Mouse (Mus musculus) liver, embryonic 16.5 days (tissue): Measurements from ENCODE around the gene Fam205c. TPM values are rescaled to one million over a fixed set of nuclear protein-coding genes. Genes with fewer than 3 reads are reported as not detected.

Experiments used
- ATAC-seq: fragments of 200-750 bp; cut with Nextera tagmentation; 2 replicates; pipeline ENCODE4 v1.8.0; 2017; ENCODE audit warnings: low read depth, mild to moderate bottlenecking, moderate number of reproducible peaks, moderate library complexity
- H3K27ac ChIP-seq: fragments of 300-500 bp; sonication (generic); 2 replicates; pipeline ENCODE4 v1.5.1; 2014; ENCODE audit warnings: mild to moderate bottlenecking, low read length
- H3K27me3 ChIP-seq: fragments of 300-500 bp; sonication (generic); 2 replicates; pipeline ENCODE4 v1.6.1; 2014; ENCODE audit warnings: low read depth, low read length, mixed read lengths; ENCODE audit not compliant: control insufficient read depth, insufficient read depth
- H3K36me3 ChIP-seq: fragments of 300-500 bp; sonication (generic); 2 replicates; pipeline ENCODE4 v1.6.1; 2014; ENCODE audit warnings: mild to moderate bottlenecking; ENCODE audit not compliant: control insufficient read depth, insufficient read depth
- H3K4me1 ChIP-seq: fragments of 300-500 bp; sonication (generic); 2 replicates; pipeline ENCODE4 v1.6.1; 2014; ENCODE audit warnings: low read depth, low read length, mixed read lengths; ENCODE audit not compliant: control insufficient read depth
- H3K4me2 ChIP-seq: fragments of 300-500 bp; sonication (generic); 2 replicates; pipeline ENCODE4 v1.6.1; 2014; ENCODE audit warnings: low read depth, low read length, mixed read lengths
- H3K4me3 ChIP-seq: fragments of 300-500 bp; sonication (generic); 2 replicates; pipeline ENCODE4 v1.5.1; 2014; ENCODE audit warnings: low read depth, mild to moderate bottlenecking, low read length
- H3K9ac ChIP-seq: fragments of 300-500 bp; sonication (generic); 2 replicates; pipeline ENCODE4 v1.6.1; 2014; ENCODE audit warnings: low read depth, low read length
- H3K9me3 ChIP-seq: fragments of 300-500 bp; sonication (generic); replicated peaks from 2 replicates; pipeline ENCODE4 v1.6.1; 2016; ENCODE audit warnings: low read length; ENCODE audit not compliant: control insufficient read depth
- WGBS: fragments of 180-500 bp; shearing (Covaris S2); extraction: QIAGEN DNeasy Blood & Tissue Kit; methylation state at CpG from one replicate; pipeline ENCODE4 v1.1.7; 2014; ENCODE audit not compliant: insufficient replicate concordance; 5-methylcytosine and 5-hydroxymethylcytosine counted together
- polyA plus RNA-seq: library from polyadenylated mRNA; unstranded; fragments of >200 nt; fragmentation: Nextera tagmentation; extraction: Ambion mirVana; gene quantifications from 2 replicates; pipeline ENCODE4 v1.2.1, GENCODE M21; 2015

Fam205c gene
- polyA plus RNA-seq, 1 experiment from 2014 or later: 0.27 TPM

DNA sequence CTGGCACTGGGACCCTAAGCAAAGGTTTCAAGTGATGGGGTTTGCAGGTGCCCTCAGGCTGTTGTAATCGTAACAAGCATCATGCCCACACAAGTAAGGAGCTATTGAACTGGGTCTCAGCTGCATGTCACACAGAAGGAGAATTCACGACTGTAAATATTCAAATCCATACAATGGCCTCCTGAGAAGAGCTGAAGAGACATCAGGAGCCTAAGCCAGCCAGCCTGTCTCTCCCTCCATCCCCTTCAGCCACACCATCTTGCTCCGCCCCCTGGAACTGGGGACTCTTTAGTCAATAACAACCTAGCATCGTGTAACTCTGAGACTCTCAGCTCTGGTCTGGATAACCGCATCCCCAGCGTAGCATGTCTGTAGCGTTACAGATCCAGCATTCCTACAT, 17.1 kb upstream of the Fam205c start:
- Histone ChIP-seq H3K27me3 (no peaks in the 10 kb centered on the region), H3K36me3 (no peaks in the 10 kb centered on the region), H3K4me2 (no peak overlapping the region), H3K9ac (no peak overlapping the region), H3K4me1 (no peaks in the 10 kb centered on the region), H3K9me3 (no peaks in the 10 kb centered on the region), H3K4me3 (no peak overlapping the region), H3K27ac (no peak overlapping the region)
- ATAC-seq: no peak
- WGBS: 64% methylated on average over 7 of the region's 7 CpGs

- no peaks in the 10 kb centered on the region for H3K36me3 ChIP-seq
- H3K4me2 ChIP-seq: no peak overlapping the region
- 72% methylated on average over 6 of the region's 6 CpGs for WGBS
- no peak overlapping the region for H3K9ac ChIP-seq
- H3K27me3 ChIP-seq: no peaks in the 10 kb centered on the region
- no peak overlapping the region for H3K27ac ChIP-seq
- ATAC-seq: no peak
- H3K4me1 ChIP-seq: no peaks in the 10 kb centered on the region
- no peaks in the 10 kb centered on the region for H3K9me3 ChIP-seq
- H3K4me3 ChIP-seq: no peak overlapping the region
These were observed 14.8 kb upstream of the Fam205c start for GRCm38 (mm10) chr4:42888806-42889205.

DNA sequence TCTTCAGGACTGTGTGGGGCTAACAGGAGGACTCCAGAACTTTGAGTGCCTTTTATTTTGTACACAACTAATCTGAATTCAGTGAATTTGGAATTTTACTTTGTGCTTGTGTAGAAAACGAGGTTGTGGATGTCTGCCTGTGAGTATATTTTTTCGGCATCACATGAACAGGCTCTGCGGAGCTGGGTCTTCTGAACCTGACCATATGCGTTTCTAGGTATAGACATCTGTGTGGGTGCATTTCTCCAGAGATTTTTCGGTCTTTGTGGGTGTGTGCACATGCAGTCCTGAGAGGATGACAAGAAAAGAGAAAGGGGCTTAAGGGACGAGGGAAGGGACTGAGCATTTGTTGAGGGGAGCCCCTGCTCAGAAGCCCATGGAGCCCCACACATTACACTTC, 12.9 kb upstream of the Fam205c start:
- ATAC-seq: no peak
- 77% methylated on average over 6 of the region's 6 CpGs for WGBS
- H3K27ac ChIP-seq: no peak overlapping the region

DNA sequence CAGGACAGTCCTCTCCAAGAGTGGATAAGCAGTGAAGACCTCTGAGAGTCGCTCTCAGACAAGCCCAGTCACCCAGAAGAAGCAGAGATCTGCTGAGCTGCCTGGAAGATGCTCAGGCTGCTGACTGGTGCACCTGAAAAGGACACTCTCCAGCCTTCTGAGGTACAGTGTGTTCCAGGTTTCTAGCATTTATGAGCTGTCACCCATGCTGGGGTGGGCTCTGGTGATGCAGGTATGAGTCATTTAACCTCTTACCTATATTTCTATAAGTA, 6.6 kb upstream of the Fam205c start:
- WGBS: 17% methylated on average over 1 of the region's 1 CpGs
- H3K27ac ChIP-seq: peak overlapping the region; percentile 89
- H3K4me1 ChIP-seq: peaks cover 29% of the 10 kb centered on the region
- peak overlapping the region; percentile 46 for H3K9ac ChIP-seq
- peak overlapping the region; percentile 36 for H3K4me2 ChIP-seq
- no peaks in the 10 kb centered on the region for H3K9me3 ChIP-seq
- no peaks in the 10 kb centered on the region for H3K27me3 ChIP-seq
- ATAC-seq: peak; percentile 65
- peak overlapping the region; percentile 59 for H3K4me3 ChIP-seq
- no peaks in the 10 kb centered on the region for H3K36me3 ChIP-seq

More for the DNA sequence above, 12.9 kb upstream of the Fam205c start:
- Histone ChIP-seq H3K36me3 (no peaks in the 10 kb centered on the region), H3K27me3 (no peaks in the 10 kb centered on the region), H3K4me2 (no peak overlapping the region), H3K4me3 (no peak overlapping the region), H3K4me1 (peaks cover 2% of the 10 kb centered on the region), H3K9ac (no peak overlapping the region), H3K9me3 (no peaks in the 10 kb centered on the region)

GRCm38 (mm10) chr4:42879829-42880676, 6.0 kb upstream of the Fam205c start:
- H3K27ac ChIP-seq: peak overlapping the region; percentile 89
- no peaks in the 10 kb centered on the region for H3K9me3 ChIP-seq
- H3K4me1 ChIP-seq: peaks cover 29% of the 10 kb centered on the region
- H3K36me3 ChIP-seq: no peaks in the 10 kb centered on the region
- peak; percentile 98 for ATAC-seq
- peak overlapping the region; percentile 46 for H3K9ac ChIP-seq
- H3K27me3 ChIP-seq: no peaks in the 10 kb centered on the region
- H3K4me2 ChIP-seq: peak overlapping the region; percentile 36
- WGBS: 27% methylated on average over 16 of the region's 16 CpGs
- H3K4me3 ChIP-seq: peak overlapping the region; percentile 59

DNA sequence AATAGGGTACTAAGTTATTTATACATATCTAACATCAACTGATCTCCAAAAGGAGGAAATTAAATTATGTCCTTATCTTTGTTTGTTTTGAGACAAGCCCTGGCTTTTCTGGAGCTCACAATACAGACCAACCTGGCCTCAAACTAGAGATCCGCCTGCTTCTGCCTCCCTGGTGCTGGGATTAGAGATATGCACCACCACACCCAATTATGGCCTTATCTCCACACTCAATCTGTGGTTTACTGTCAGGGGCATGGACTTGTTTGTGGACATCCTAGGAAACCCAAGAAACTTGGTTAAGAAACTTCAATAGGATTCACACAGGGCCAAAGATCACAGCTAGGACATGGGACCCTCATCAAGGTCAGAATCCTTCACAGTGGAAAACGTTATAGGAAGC, 3.6 kb upstream of the Fam205c start:
- Histone ChIP-seq H3K9me3 (no peaks in the 10 kb centered on the region), H3K4me1 (peaks cover 29% of the 10 kb centered on the region), H3K4me2 (no peak overlapping the region), H3K9ac (no peak overlapping the region), H3K27me3 (no peaks in the 10 kb centered on the region), H3K27ac (peak overlapping the region; percentile 31; the same call in 1 of the 2 replicates), H3K36me3 (no peaks in the 10 kb centered on the region), H3K4me3 (no peak overlapping the region)
- 42% methylated on average over 2 of the region's 2 CpGs for WGBS
- ATAC-seq: peak; percentile 52

GRCm38 (mm10) chr4:42876586-42877291, 2.7 kb upstream of the Fam205c start:
- WGBS: 27% methylated on average over 5 of the region's 5 CpGs
- Histone ChIP-seq H3K9me3 (no peaks in the 10 kb centered on the region), H3K36me3 (no peaks in the 10 kb centered on the region), H3K4me1 (peaks cover 25% of the 10 kb centered on the region), H3K4me3 (no peak overlapping the region), H3K4me2 (no peak overlapping the region), H3K27me3 (no peaks in the 10 kb centered on the region), H3K9ac (no peak overlapping the region), H3K27ac (no peak overlapping the region)
- peak; percentile 45 for ATAC-seq

GRCm38 (mm10) chr4:42872746-42873435, 1.1 kb downstream of the Fam205c start:
- H3K27me3 ChIP-seq: no peaks in the 10 kb centered on the region
- no peaks in the 10 kb centered on the region for H3K9me3 ChIP-seq
- H3K36me3 ChIP-seq: no peaks in the 10 kb centered on the region
- H3K4me3 ChIP-seq: no peak overlapping the region
- no peak overlapping the region for H3K27ac ChIP-seq
- H3K9ac ChIP-seq: no peak overlapping the region
- no peak for ATAC-seq
- peaks cover 42% of the 10 kb centered on the region for H3K4me1 ChIP-seq
- WGBS: 74% methylated on average over 16 of the region's 16 CpGs
- H3K4me2 ChIP-seq: no peak overlapping the region

DNA sequence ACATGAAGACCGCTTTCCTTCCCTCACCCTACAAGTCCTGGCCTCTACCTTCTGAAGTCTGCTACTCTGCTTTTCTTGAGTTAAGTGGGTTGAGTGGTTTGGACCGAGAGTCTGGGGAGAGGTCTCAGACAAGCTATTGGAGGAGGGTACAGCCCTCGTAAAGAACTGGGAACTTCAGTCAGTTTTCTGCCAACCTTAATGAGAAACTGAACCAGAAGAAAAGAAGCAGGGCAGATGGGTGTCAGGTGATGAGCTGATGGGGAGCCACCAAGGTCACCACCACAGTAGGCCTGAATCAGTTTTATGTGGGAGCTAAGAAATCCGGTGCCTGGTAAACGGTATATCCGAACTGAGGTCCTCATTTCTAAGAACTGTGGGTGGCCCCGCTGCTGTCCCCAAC, 1.9 kb downstream of the Fam205c start:
- no peak overlapping the region for H3K4me3 ChIP-seq
- no peak overlapping the region for H3K9ac ChIP-seq
- WGBS: 86% methylated on average over 7 of the region's 7 CpGs
- H3K27me3 ChIP-seq: no peaks in the 10 kb centered on the region
- H3K9me3 ChIP-seq: no peaks in the 10 kb centered on the region
- H3K4me2 ChIP-seq: no peak overlapping the region
- no peak overlapping the region for H3K27ac ChIP-seq
- H3K36me3 ChIP-seq: no peaks in the 10 kb centered on the region
- ATAC-seq: no peak
- peaks cover 42% of the 10 kb centered on the region for H3K4me1 ChIP-seq
